Mouse (Mus musculus) natural killer cell, adult 2 months (primary cell): ENCODE data around the gene Abhd13.

Experiments
- DNase-seq, 2 experiments: peaks; one replicate each; pipeline ENCODE4 v3.0.0; 2022; ENCODE audit warnings: low spot score in 2 of 2

Gene Abhd13

DNA sequence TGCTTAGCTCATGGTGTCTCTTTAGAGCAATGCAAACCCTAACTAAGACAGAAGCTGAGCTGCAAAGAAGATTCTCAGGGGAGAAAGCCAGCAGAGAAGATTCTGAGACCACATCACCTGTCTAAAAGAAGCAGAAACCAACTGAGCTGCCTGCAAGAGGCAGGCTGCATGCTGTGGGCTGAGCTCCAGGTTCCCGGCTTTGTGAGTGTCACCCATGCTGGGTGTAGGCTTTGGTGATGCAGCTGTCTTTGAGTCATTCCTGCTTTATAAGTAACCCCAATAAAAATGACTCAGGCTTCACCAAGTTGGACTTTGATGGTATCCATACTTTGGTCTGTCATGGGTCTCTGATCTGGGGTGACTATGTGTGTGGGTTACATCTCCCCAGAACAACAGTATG is 38.7 kb downstream of the Abhd13 start:
- no peak for DNase-seq

- no peak for DNase-seq
These were observed 39.7 kb downstream of the Abhd13 start for GRCm38 (mm10) chr8:10017231-10017630.

- DNase-seq, result no peak
These were observed 53.0 kb downstream of the Abhd13 start for GRCm38 (mm10) chr8:10030320-10031060.

GRCm38 (mm10) chr8:10031177-10031576 is 53.7 kb downstream of the Abhd13 start:
- DNase-seq, result no peak

- DNase-seq, result no peak
These were observed 63.4 kb downstream of the Abhd13 start for GRCm38 (mm10) chr8:10040866-10041265.
